Mouse (Mus musculus) CD4-positive, CD25-positive, alpha-beta regulatory T cell, adult 4 months (primary cell): ENCODE measurements around the gene Edn1. TPM values are rescaled to one million over a fixed set of nuclear protein-coding genes. Genes with fewer than 3 reads are reported as not detected.
A peak's percentile ranks its signal among the peaks of the same experiment; 100 is the strongest.

Experiments
- ATAC-seq: one replicate; pipeline ENCODE4 v1.8.0; 2017
- polyA plus RNA-seq, 2 experiments: library from polyadenylated mRNA; unstranded; fragments of 100-300 nt; shearing (Covaris generic); gene quantifications; one replicate each; pipeline ENCODE4 v1.2.1; 2017

The Edn1 gene
- polyA plus RNA-seq = not detected

GRCm38 (mm10) chr13:42301161-42301721 is at the start of gene Edn1:
TSS of gene Edn1 (plus strand) at chr13:42301476.
- ATAC-seq = peak; percentile 52

GRCm38 (mm10) chr13:42253821-42254220 is 47.5 kb upstream of the Edn1 start:
- ATAC-seq = no peak

GRCm38 (mm10) chr13:42255105-42255504 is 46.2 kb upstream of the Edn1 start:
- no peak for ATAC-seq

GRCm38 (mm10) chr13:42258422-42258821 is 42.9 kb upstream of the Edn1 start:
- ATAC-seq = no peak

- no peak for ATAC-seq
These were observed 40.6 kb upstream of the Edn1 start for GRCm38 (mm10) chr13:42260667-42261066.

- ATAC-seq = no peak
These were observed 31.2 kb upstream of the Edn1 start for GRCm38 (mm10) chr13:42270051-42270450.

GRCm38 (mm10) chr13:42276774-42277454 is 24.4 kb upstream of the Edn1 start:
- ATAC-seq = no peak

GRCm38 (mm10) chr13:42277751-42278150 is 23.5 kb upstream of the Edn1 start:
- ATAC-seq = no peak

GRCm38 (mm10) chr13:42285896-42286295 is 15.4 kb upstream of the Edn1 start:
- ATAC-seq = no peak

GRCm38 (mm10) chr13:42286768-42287167 is 14.5 kb upstream of the Edn1 start:
- no peak for ATAC-seq

GRCm38 (mm10) chr13:42292593-42292992 is 8.7 kb upstream of the Edn1 start:
- no peak for ATAC-seq

GRCm38 (mm10) chr13:42298302-42298701 is 3.0 kb upstream of the Edn1 start:
- no peak for ATAC-seq

GRCm38 (mm10) chr13:42298766-42299165 is 2.5 kb upstream of the Edn1 start:
- no peak for ATAC-seq

GRCm38 (mm10) chr13:42300567-42300966 is 709 bp upstream of the Edn1 start:
- peak; percentile 60 for ATAC-seq

GRCm38 (mm10) chr13:42301961-42302861 is 935 bp downstream of the Edn1 start:
- ATAC-seq = peak; percentile 54

- ATAC-seq = no peak
These were observed 2.1 kb downstream of the Edn1 start for GRCm38 (mm10) chr13:42303180-42303929.

GRCm38 (mm10) chr13:42304139-42304538 is 2.9 kb downstream of the Edn1 start:
- no peak for ATAC-seq

GRCm38 (mm10) chr13:42306870-42307800 is 5.9 kb downstream of the Edn1 start:
- ATAC-seq = no peak

- ATAC-seq = no peak
These were observed 7.3 kb downstream of the Edn1 start for GRCm38 (mm10) chr13:42308368-42309103.

- ATAC-seq = no peak
These were observed 8.5 kb downstream of the Edn1 start for GRCm38 (mm10) chr13:42309804-42310203.

GRCm38 (mm10) chr13:42315628-42316027 is 14.4 kb downstream of the Edn1 start:
- no peak for ATAC-seq
